ENCODE assay signal across 13 mouse cellular contexts in the genomic region with DNA sequence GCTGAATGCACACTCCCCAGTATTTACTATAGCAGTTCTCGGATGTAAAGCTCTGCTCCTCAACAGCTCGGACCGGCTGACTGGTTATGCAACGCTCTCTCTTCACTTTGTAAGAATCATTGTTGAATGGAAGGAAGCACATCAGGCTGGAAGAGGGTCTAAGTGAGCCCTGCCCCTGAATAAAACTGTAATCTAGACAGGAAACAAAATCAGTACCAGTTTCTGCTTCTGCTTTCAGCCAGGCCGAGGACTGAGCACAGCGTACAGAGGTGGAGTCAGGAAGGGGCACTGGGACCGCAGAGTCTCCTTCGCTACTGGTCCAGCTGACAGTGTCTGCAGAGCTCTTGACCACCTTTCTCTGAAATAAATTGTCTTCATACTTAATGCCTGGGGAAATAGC.
"Had no signal": no experiment of that assay in that cellular context is flagged by ENCODE, and none has a peak within 500 bp of the region (broad histone marks: within the 10 kb centered on the region; RNA-seq: fewer than 3 reads in every experiment).

No protein-coding gene starts in this region.

- DNase-seq: kidney, adult 9 months; kidney, postnatal 14 days; kidney, postnatal 4 days; layer of hippocampus, postnatal 36 days; liver, embryonic 13.5 days; lung, adult 2 months; midbrain, embryonic 14.5 days; thymus, adult 2 months; thymus, postnatal 14 days; thymus, postnatal 4 days had no signal

- H3K4me3 ChIP-seq: left cerebral cortex, adult 2 months; liver, embryonic 13.5 days had no signal

- H3K27ac ChIP-seq: left cerebral cortex, adult 2 months; liver, embryonic 13.5 days; macrophage; stomach, postnatal 0 days had no signal
